Mouse (Mus musculus) neural tube, embryonic 13.5 days (tissue): ENCODE data around the gene Socs1. TPM values are rescaled to one million over a fixed set of nuclear protein-coding genes. Genes with fewer than 3 reads are reported as not detected.
A peak's percentile ranks its signal among the peaks of the same experiment; 100 is the strongest.
"Not testable (repeated sequence)": the region's sequence is repeated elsewhere in the genome, so short reads cannot be mapped to it uniquely, and the experiment has no call there.

Experiments
- ATAC-seq: fragments of 200-750 bp; cut with Nextera tagmentation; 2 replicates; pipeline ENCODE4 v1.8.0; 2017; ENCODE audit warnings: low read depth, mild to moderate bottlenecking, moderate TSS enrichment, moderate library complexity
- H3K27ac ChIP-seq: fragments of 300-500 bp; sonication (generic); replicated peaks from 2 replicates; pipeline ENCODE4 v1.5.1; 2015; ENCODE audit warnings: moderate library complexity, mild to moderate bottlenecking, inconsistent platforms
- H3K27me3 ChIP-seq: fragments of 300-500 bp; sonication (generic); 2 replicates; pipeline ENCODE4 v1.6.1; 2015; ENCODE audit warnings: mild to moderate bottlenecking, inconsistent platforms
- H3K36me3 ChIP-seq: fragments of 300-500 bp; sonication (generic); 2 replicates; pipeline ENCODE4 v1.6.1; 2015; ENCODE audit warnings: mild to moderate bottlenecking, inconsistent platforms
- H3K4me1 ChIP-seq: fragments of 300-500 bp; sonication (generic); replicated peaks from 2 replicates; pipeline ENCODE4 v1.6.1; 2015; ENCODE audit warnings: inconsistent platforms
- H3K4me2 ChIP-seq: fragments of 300-500 bp; sonication (generic); 2 replicates; pipeline ENCODE4 v1.6.1; 2015; ENCODE audit warnings: inconsistent platforms, mild to moderate bottlenecking, moderate library complexity
- H3K4me3 ChIP-seq: fragments of 300-500 bp; sonication (generic); 2 replicates; pipeline ENCODE4 v1.5.1; 2015; ENCODE audit warnings: mild to moderate bottlenecking, inconsistent platforms
- H3K9ac ChIP-seq: fragments of 300-500 bp; sonication (generic); 2 replicates; pipeline ENCODE4 v1.6.1; 2015; ENCODE audit warnings: moderate library complexity, mild to moderate bottlenecking, inconsistent platforms
- H3K9me3 ChIP-seq: fragments of 300-500 bp; sonication (generic); 2 replicates; pipeline ENCODE4 v1.6.1; 2016; ENCODE audit warnings: inconsistent platforms
- WGBS: fragments of 180-500 bp; shearing (Covaris S2); methylation state at CpG from one replicate; pipeline ENCODE4 v1.1.7; 2015; 5-methylcytosine and 5-hydroxymethylcytosine counted together
- polyA plus RNA-seq: library from polyadenylated mRNA; unstranded; fragments of >200 nt; fragmentation: Nextera tagmentation; extraction: Ambion mirVana; gene quantifications from 2 replicates; pipeline ENCODE4 v1.2.1, GENCODE M21; 2015

The Socs1 gene
- polyA plus RNA-seq, 1 experiment from 2014 or later: 3.7 TPM

- Histone ChIP-seq H3K27me3 (no peaks in the 10 kb centered on the region), H3K4me3 (no peak within 1 kb of the TSS), H3K4me1 (no peaks in the 10 kb centered on the region), H3K27ac (no peak within 1 kb of the TSS; the same call in 1 of the 2 replicates), H3K4me2 (no peak within 1 kb of the TSS), H3K36me3 (no peaks in the 10 kb centered on the region), H3K9ac (no peak within 1 kb of the TSS), H3K9me3 (no peaks in the 10 kb centered on the region)
- ATAC-seq: no peak
- 92% methylated on average over 2 of the region's 2 CpGs for WGBS
These were observed 27.6 kb upstream of the Socs1 start, which contains the start of gene Gm11172 for GRCm38 (mm10) chr16:10812865-10813371. Gene Gm11172 (plus strand): TSS chr16:10812915.

- Histone ChIP-seq H3K9ac (no peak overlapping the region), H3K27ac (no peak overlapping the region), H3K9me3 (no peaks in the 10 kb centered on the region), H3K4me3 (no peak overlapping the region), H3K27me3 (no peaks in the 10 kb centered on the region), H3K36me3 (no peaks in the 10 kb centered on the region), H3K4me1 (0 out of 2 replicates have a peak, but pooled peaks cover 6% of the 10 kb centered on the region), H3K4me2 (no peak overlapping the region)
- WGBS: 100% methylated on average over 1 of the region's 1 CpGs
- no peak for ATAC-seq
These were observed 25.0 kb upstream of the Socs1 start for GRCm38 (mm10) chr16:10810376-10810775.

- Histone ChIP-seq H3K27me3 (no peaks in the 10 kb centered on the region), H3K4me2 (no peak within 1 kb of the TSS), H3K36me3 (no peaks in the 10 kb centered on the region), H3K4me1 (0 out of 2 replicates have a peak, but pooled peaks cover 6% of the 10 kb centered on the region), H3K27ac (no peak within 1 kb of the TSS), H3K4me3 (no peak within 1 kb of the TSS), H3K9ac (no peak within 1 kb of the TSS), H3K9me3 (no peaks in the 10 kb centered on the region)
- WGBS: 75% methylated on average over 10 of the region's 10 CpGs
- ATAC-seq: no peak
These were observed 20.6 kb upstream of the Socs1 start, which contains the start of gene Prm1 for GRCm38 (mm10) chr16:10805789-10806527. Gene Prm1 (minus strand): TSS chr16:10805839.

- not testable (repeated sequence) for ATAC-seq, H3K4me2 ChIP-seq, H3K4me3 ChIP-seq, H3K4me1 ChIP-seq, H3K9ac ChIP-seq, H3K27me3 ChIP-seq, H3K36me3 ChIP-seq, H3K9me3 ChIP-seq, H3K27ac ChIP-seq
- WGBS: 86% methylated on average over 3 of the region's 3 CpGs
These were observed 17.1 kb upstream of the Socs1 start for GRCm38 (mm10) chr16:10802420-10802819.

GRCm38 (mm10) chr16:10796034-10796433 lies 10.7 kb upstream of the Socs1 start, which contains the start of gene Prm2:
Gene Prm2 (minus strand): TSS chr16:10796134.
- 80% methylated on average over 6 of the region's 6 CpGs for WGBS
- H3K9me3 ChIP-seq: no peaks in the 10 kb centered on the region

GRCm38 (mm10) chr16:10790702-10791101 lies 5.4 kb upstream of the Socs1 start, which contains the start of gene Prm3:
Gene Prm3 (minus strand): TSS chr16:10790914.
- ATAC-seq: no peak
- H3K27ac ChIP-seq: no peak within 1 kb of the TSS

More at GRCm38 (mm10) chr16:10796034-10796433, 10.7 kb upstream of the Socs1 start, which contains the start of gene Prm2:
- Histone ChIP-seq H3K9ac (no peak within 1 kb of the TSS), H3K4me1 (no peaks in the 10 kb centered on the region), H3K4me2 (no peak within 1 kb of the TSS), H3K36me3 (no peaks in the 10 kb centered on the region), H3K27me3 (peaks cover 23% of the 10 kb centered on the region), H3K4me3 (no peak within 1 kb of the TSS), H3K27ac (no peak within 1 kb of the TSS)
- ATAC-seq: no peak

GRCm38 (mm10) chr16:10788866-10789265 lies 3.5 kb upstream of the Socs1 start:
- no peak for ATAC-seq
- Histone ChIP-seq H3K36me3 (no peaks in the 10 kb centered on the region), H3K27ac (no peak overlapping the region), H3K27me3 (peaks cover 9% of the 10 kb centered on the region), H3K4me3 (no peak overlapping the region), H3K4me2 (no peak overlapping the region), H3K9me3 (no peaks in the 10 kb centered on the region), H3K9ac (no peak overlapping the region), H3K4me1 (peaks cover 24% of the 10 kb centered on the region)
- 43% methylated on average over 4 of the region's 4 CpGs for WGBS

More at GRCm38 (mm10) chr16:10790702-10791101, 5.4 kb upstream of the Socs1 start, which contains the start of gene Prm3:
- Histone ChIP-seq H3K4me3 (no peak within 1 kb of the TSS), H3K4me1 (peaks cover 13% of the 10 kb centered on the region), H3K36me3 (no peaks in the 10 kb centered on the region), H3K27me3 (peaks cover 6% of the 10 kb centered on the region), H3K4me2 (no peak within 1 kb of the TSS), H3K9me3 (no peaks in the 10 kb centered on the region), H3K9ac (no peak within 1 kb of the TSS)
- 77% methylated on average over 9 of the region's 9 CpGs for WGBS

GRCm38 (mm10) chr16:10788271-10788670 lies 2.9 kb upstream of the Socs1 start, which contains the start of gene Tnp2:
Gene Tnp2 (minus strand): TSS chr16:10788660.
- WGBS: 53% methylated on average over 16 of the region's 16 CpGs
- Histone ChIP-seq H3K27ac (no peak within 1 kb of the TSS), H3K4me1 (peaks cover 30% of the 10 kb centered on the region), H3K4me3 (no peak within 1 kb of the TSS), H3K4me2 (no peak within 1 kb of the TSS), H3K36me3 (no peaks in the 10 kb centered on the region), H3K27me3 (peaks cover 14% of the 10 kb centered on the region), H3K9ac (no peak within 1 kb of the TSS), H3K9me3 (no peaks in the 10 kb centered on the region)
- no peak for ATAC-seq

GRCm38 (mm10) chr16:10787548-10788058 lies 2.3 kb upstream of the Socs1 start:
- no peak overlapping the region for H3K27ac ChIP-seq
- no peaks in the 10 kb centered on the region for H3K36me3 ChIP-seq
- H3K9ac ChIP-seq: no peak overlapping the region
- 87% methylated on average over 7 of the region's 7 CpGs for WGBS
- H3K9me3 ChIP-seq: no peaks in the 10 kb centered on the region
- no peak overlapping the region for H3K4me2 ChIP-seq
- H3K4me1 ChIP-seq: peaks cover 36% of the 10 kb centered on the region
- H3K27me3 ChIP-seq: peaks cover 21% of the 10 kb centered on the region
- no peak for ATAC-seq
- H3K4me3 ChIP-seq: no peak overlapping the region

GRCm38 (mm10) chr16:10786782-10787547 lies 1.6 kb upstream of the Socs1 start:
- 64% methylated on average over 4 of the region's 4 CpGs for WGBS
- peaks cover 43% of the 10 kb centered on the region for H3K4me1 ChIP-seq
- no peak overlapping the region for H3K4me3 ChIP-seq
- peak overlapping the region; percentile 99; the same call in 1 of the 2 replicates for H3K4me2 ChIP-seq
- no peak for ATAC-seq
- H3K27me3 ChIP-seq: peaks cover 24% of the 10 kb centered on the region
- no peaks in the 10 kb centered on the region for H3K9me3 ChIP-seq
- H3K9ac ChIP-seq: 0 out of 2 replicates have a peak overlapping the region, but pooled peaks have one; percentile 80
- H3K36me3 ChIP-seq: no peaks in the 10 kb centered on the region
- no peak overlapping the region for H3K27ac ChIP-seq

GRCm38 (mm10) chr16:10786288-10786687 lies 952 bp upstream of the Socs1 start:
- H3K36me3 ChIP-seq: no peaks in the 10 kb centered on the region
- H3K4me1 ChIP-seq: peaks cover 45% of the 10 kb centered on the region
- no peaks in the 10 kb centered on the region for H3K9me3 ChIP-seq
- peak overlapping the region; percentile 89 for H3K27ac ChIP-seq
- H3K27me3 ChIP-seq: peaks cover 24% of the 10 kb centered on the region
- H3K4me2 ChIP-seq: peak overlapping the region; percentile 99
- ATAC-seq: peak; percentile 37
- H3K4me3 ChIP-seq: peak overlapping the region; percentile 68
- H3K9ac ChIP-seq: peak overlapping the region; percentile 80
- WGBS: 3% methylated on average over 9 of the region's 9 CpGs
